Mouse (Mus musculus) liver, embryonic 14.5 days (tissue): ENCODE data around the gene Fzd4. TPM values are rescaled to one million over a fixed set of nuclear protein-coding genes. Genes with fewer than 3 reads are reported as not detected.

ENCODE experiments used
- ATAC-seq: fragments of 200-750 bp; cut with Nextera tagmentation; 2 replicates; pipeline ENCODE4 v1.8.0; 2017; ENCODE audit warnings: moderate number of reproducible peaks, mild to moderate bottlenecking, moderate library complexity; ENCODE audit not compliant: insufficient read depth
- DNase-seq, 3 experiments: peaks; one replicate each; pipeline ENCODE4 v3.0.0-alpha.2; 2012 to 2013; ENCODE audit warnings: low read depth in 3 of 3, low spot score in 3 of 3
- H3K27ac ChIP-seq: fragments of 300-500 bp; sonication (generic); 2 replicates; pipeline ENCODE4 v1.5.1; 2014; ENCODE audit warnings: moderate library complexity, mild to moderate bottlenecking, control low read depth, inconsistent platforms
- H3K27me3 ChIP-seq: fragments of 300-500 bp; sonication (generic); 2 replicates; pipeline ENCODE4 v1.6.1; 2014; ENCODE audit warnings: mild to moderate bottlenecking, low read length, moderate library complexity; ENCODE audit not compliant: control insufficient read depth, insufficient read depth
- H3K36me3 ChIP-seq: fragments of 300-500 bp; sonication (generic); replicated peaks from 2 replicates; pipeline ENCODE4 v1.6.1; 2014; ENCODE audit warnings: low read depth; ENCODE audit not compliant: control insufficient read depth, insufficient read depth
- H3K4me1 ChIP-seq, 2 experiments: fragments of 200-500 bp in 1 of 2; fragments of 300-500 bp in 1 of 2; sonication (generic) in 1 of 2; replicated peaks; 2 replicates each; pipeline ENCODE4 v1.6.1; 2012 to 2014; ENCODE audit warnings: antibody characterized with exemption in 1 of 2, inconsistent platforms in 1 of 2, low read length in 1 of 2; ENCODE audit not compliant: control insufficient read depth in 2 of 2, insufficient read depth in 2 of 2
- H3K4me2 ChIP-seq: fragments of 300-500 bp; sonication (generic); 2 replicates; pipeline ENCODE4 v1.6.1; 2014; ENCODE audit warnings: low read depth, mild to moderate bottlenecking, control low read depth, moderate library complexity
- H3K4me3 ChIP-seq, 2 experiments: fragments of 200-500 bp in 1 of 2; fragments of 300-500 bp in 1 of 2; sonication (generic) in 1 of 2; 2 replicates each; pipeline ENCODE4 v1.5.1; 2012 to 2014; ENCODE audit warnings: low read depth in 2 of 2, low read length in 2 of 2, mild to moderate bottlenecking in 2 of 2, control low read depth in 1 of 2, inconsistent platforms in 1 of 2, moderate library complexity in 1 of 2; ENCODE audit not compliant: insufficient read depth in 1 of 2
- H3K9ac ChIP-seq: fragments of 300-500 bp; sonication (generic); replicated peaks from 2 replicates; pipeline ENCODE4 v1.6.1; 2014; ENCODE audit warnings: mild to moderate bottlenecking, control low read depth, moderate library complexity
- H3K9me3 ChIP-seq: fragments of 300-500 bp; sonication (generic); 2 replicates; pipeline ENCODE4 v1.6.1; 2016; ENCODE audit warnings: low read length, mixed read lengths; ENCODE audit not compliant: control insufficient read depth
- CTCF ChIP-seq: IDR thresholded peaks from 2 replicates; pipeline ENCODE4 v1.5.1; 2016; ENCODE audit warnings: antibody characterized with exemption, low read depth, control low read depth
- EP300 ChIP-seq: IDR thresholded peaks from 2 replicates; pipeline ENCODE4 v1.6.1; 2016; ENCODE audit warnings: antibody characterized with exemption, low read depth
- WGBS: fragments of 180-500 bp; shearing (Covaris S2); extraction: QIAGEN DNeasy Blood & Tissue Kit; methylation state at CpG from one replicate; pipeline ENCODE4 v1.1.7; 2014; ENCODE audit not compliant: insufficient replicate concordance; 5-methylcytosine and 5-hydroxymethylcytosine counted together
- polyA plus RNA-seq, 2 experiments: library from polyadenylated mRNA; depleted of rRNA in 1 of 2; stranded (reverse) in 1 of 2; unstranded in 1 of 2; fragments of >200 nt; fragmentation: Nextera tagmentation in 1 of 2; extraction: Ambion mirVana in 1 of 2; gene quantifications; 2 replicates each; pipeline versions ENCODE4 v1.2.1 to v1.2.3; 2012 to 2014

Fzd4 gene
- polyA plus RNA-seq, 2 experiments, result 2.0 TPM

DNA sequence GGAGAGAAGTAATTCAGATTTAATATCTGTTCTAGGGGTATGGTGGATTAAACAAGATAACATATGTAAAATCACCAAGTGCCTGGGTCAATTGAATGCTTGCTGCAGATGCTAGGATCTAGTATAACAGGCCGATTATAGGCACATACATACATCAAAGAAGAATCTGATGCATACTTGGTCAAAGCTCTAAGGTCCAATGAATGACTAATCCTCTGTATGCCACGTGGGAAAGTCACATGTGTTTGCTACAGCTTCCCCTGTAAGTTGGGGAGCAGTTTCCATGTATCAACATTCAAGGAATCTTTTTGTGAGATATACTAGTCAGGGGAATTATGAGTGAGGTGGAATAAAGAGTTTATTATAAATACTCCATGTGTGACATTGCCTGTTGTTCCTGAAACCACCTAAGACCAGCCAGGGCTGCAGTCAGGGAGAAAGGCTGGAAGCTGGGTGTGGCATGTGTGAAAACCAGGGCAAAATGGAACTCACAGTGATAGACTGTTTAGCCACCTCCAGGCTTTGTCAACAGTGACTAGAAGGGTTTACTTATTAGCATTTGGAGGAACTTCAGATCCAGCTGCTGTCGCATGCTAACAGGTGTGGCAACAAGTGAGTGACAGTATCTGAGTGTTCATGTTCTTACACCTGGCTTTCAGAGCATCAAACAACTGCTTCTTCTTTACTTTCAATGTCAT is 6.2 kb upstream of the Fzd4 start:
- Histone ChIP-seq H3K27me3 (peaks cover 7% of the 10 kb centered on the region), H3K36me3 (no peaks in the 10 kb centered on the region), H3K9ac (no peak overlapping the region), H3K4me2 (no peak overlapping the region), H3K9me3 (no peaks in the 10 kb centered on the region), H3K27ac (no peak overlapping the region), H3K4me3 (no peak overlapping the region), H3K4me1 (peaks cover 0 to 3% of the 10 kb centered on the region in 2 experiments; a peak in 1 of 4 replicates)
- WGBS, result 41% methylated on average over 3 of the region's 3 CpGs
- no peak for DNase-seq
- TF ChIP-seq CTCF (no peak), EP300 (no peak)
- ATAC-seq, result no peak

DNA sequence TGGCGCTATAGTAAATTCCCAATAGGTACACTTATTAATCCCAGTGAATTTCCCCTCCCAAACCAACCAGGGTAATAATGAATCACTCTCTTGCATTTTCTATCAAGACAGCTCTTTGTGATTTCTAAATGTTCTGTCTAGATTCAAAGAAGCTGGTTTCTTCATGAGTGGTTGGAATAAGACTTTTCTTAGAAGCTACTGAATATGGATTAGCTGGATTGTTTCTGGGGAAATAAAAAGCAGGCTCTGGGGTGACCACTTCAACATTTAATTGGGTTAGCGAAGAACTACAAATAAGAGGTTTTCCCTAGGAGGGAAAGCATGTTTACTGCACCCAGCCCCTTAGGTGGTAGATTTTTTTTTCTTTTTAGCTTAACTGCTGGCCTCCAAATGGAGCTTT is 3.4 kb upstream of the Fzd4 start:
- ATAC-seq (no peak), DNase-seq (no peak)
- 66% methylated on average over 2 of the region's 2 CpGs for WGBS
- H3K27ac ChIP-seq, result no peak overlapping the region
- H3K36me3 ChIP-seq, result no peaks in the 10 kb centered on the region
- H3K4me3 ChIP-seq, result no peak overlapping the region
- no peak overlapping the region for H3K9ac ChIP-seq
- TF ChIP-seq CTCF, result no peak
- no peak for TF ChIP-seq EP300
- H3K4me2 ChIP-seq, result no peak overlapping the region
- H3K4me1 ChIP-seq, result peaks cover 0 to 3% of the 10 kb centered on the region in 2 experiments; a peak in 1 of 4 replicates
- H3K9me3 ChIP-seq, result no peaks in the 10 kb centered on the region
- peaks cover 30% of the 10 kb centered on the region for H3K27me3 ChIP-seq

DNA sequence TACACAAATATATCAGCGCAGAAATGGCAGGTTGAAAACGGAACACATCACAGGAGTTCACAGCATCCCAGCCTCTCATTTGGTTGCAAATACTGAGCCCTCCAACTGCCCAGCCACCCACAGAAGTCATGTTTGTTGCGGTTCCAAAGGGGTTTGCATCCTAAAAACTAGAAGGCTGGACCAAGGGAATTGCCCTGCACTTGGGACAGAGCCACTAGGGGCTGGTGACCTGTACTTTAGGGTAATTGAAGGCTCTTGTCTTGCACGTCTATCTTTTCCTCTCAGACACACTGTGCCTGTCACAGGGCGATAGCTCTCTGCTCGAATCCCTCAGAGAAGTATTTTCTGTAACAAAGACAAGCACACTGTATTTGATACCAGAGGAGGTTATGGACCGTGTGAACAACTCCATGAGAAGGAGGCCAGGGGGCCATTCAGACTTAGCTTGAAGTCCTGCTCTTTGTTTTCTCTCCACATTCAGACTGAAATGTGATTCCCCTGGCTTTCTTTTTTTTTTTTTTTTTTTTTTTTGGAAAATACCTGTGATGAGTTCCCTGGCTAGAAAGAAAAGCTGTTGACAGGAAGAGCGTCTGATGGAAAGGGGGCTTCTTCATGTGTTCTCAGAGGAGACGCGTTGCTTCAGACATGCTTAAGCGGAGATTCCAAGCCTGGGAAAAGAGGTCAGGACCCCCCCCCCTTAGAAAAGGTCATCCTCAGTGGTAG is 2.9 kb upstream of the Fzd4 start:
- Histone ChIP-seq H3K9ac (no peak overlapping the region), H3K4me2 (no peak overlapping the region), H3K4me3 (no peak overlapping the region), H3K27me3 (peaks cover 33% of the 10 kb centered on the region), H3K9me3 (no peaks in the 10 kb centered on the region), H3K36me3 (no peaks in the 10 kb centered on the region), H3K4me1 (peaks cover 0 to 3% of the 10 kb centered on the region in 2 experiments; a peak in 1 of 4 replicates), H3K27ac (no peak overlapping the region)
- no peak for ATAC-seq
- TF ChIP-seq EP300 (no peak), CTCF (no peak)
- no peak for DNase-seq
- WGBS, result 47% methylated on average over 11 of the region's 11 CpGs

DNA sequence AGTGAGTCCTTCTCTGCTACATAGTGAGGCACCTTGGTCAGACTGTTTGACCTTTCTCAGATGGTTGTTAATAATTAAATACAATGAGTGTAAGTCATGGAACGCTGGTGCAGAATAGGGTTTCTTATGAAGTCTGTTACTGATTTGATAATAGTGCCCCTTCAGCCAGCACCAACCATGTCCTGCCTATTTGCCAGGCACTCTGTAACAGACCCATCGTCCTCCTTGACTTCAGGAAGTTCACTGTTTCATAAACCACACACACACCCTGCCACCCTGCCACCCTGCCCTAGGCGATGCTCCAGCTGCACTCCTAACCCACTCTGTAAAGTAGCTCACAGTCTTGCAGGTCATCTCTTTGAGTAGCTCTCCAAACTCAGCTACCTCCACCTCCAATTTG is 2.2 kb upstream of the Fzd4 start:
- Histone ChIP-seq H3K4me3 (no peak overlapping the region), H3K36me3 (no peaks in the 10 kb centered on the region), H3K27ac (no peak overlapping the region), H3K4me1 (peaks cover 0 to 3% of the 10 kb centered on the region in 2 experiments; a peak in 1 of 4 replicates), H3K4me2 (no peak overlapping the region), H3K9ac (no peak overlapping the region), H3K27me3 (peaks cover 33% of the 10 kb centered on the region), H3K9me3 (no peaks in the 10 kb centered on the region)
- ATAC-seq (no peak), DNase-seq (no peak)
- 43% methylated on average over 3 of the region's 3 CpGs for WGBS
- TF ChIP-seq EP300, result no peak
- TF ChIP-seq CTCF, result no peak
